In the genomic region with DNA sequence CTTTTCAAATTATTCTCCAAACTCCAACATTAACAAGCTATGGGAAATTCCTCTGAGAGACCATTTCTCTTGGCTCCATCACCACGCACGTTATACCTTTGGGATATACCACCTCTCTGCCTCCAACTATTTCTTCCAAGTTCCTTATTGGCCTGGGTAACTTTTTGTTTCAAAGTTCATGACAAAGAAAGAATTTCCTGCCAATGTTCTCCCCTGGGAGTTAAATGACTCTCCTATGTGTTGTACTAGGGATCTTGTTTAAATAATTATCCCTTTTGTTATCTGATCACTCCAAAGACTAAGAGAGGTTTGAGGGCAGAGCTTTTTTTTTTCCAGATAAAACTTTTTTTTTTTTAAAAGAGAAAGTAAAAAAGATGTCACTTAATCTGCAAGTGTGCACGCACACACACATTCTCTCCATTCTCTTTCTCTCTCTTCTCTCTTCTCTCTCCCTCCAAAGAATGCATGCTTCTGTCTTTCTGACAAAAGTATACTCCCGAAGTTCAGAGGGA, we compare ENCODE assay signal across 18 mouse cellular contexts. TPM values are rescaled to one million over a fixed set of nuclear protein-coding genes. Genes with fewer than 3 reads are reported as not detected.
DNase-seq lines count a peak whose midpoint lies in the region; ATAC-seq and TF ChIP-seq lines count a peak whose summit lies in the region.
"Had no signal": no experiment of that assay in that cellular context is flagged by ENCODE, and none has a peak within 500 bp of the region (broad histone marks: within the 10 kb centered on the region; RNA-seq: fewer than 3 reads in every experiment).

No protein-coding gene starts in this region.

- H3K4me2 ChIP-seq in CH12.LX (ENCODE audit: insufficient read depth, low read depth, poor library complexity, severe bottlenecking) = peak overlapping the region; percentile 47; the same call in 1 of the 2 replicates
- H3K4me2 ChIP-seq: embryonic facial prominence, embryonic 12.5 days; hindbrain, embryonic 15.5 days; lung, embryonic 14.5 days; neural tube, embryonic 13.5 days had no signal

- TF ChIP-seq POLR2A in kidney, adult 2 months (IDR thresholded peaks at IDR 0.05; ENCODE audit: low read depth, low read length) = no peak
- TF ChIP-seq POLR2A in CH12.LX (IDR thresholded peaks at IDR 0.05; ENCODE audit: low read depth, low read length) = no peak

- TF ChIP-seq CTCF in gastrocnemius, adult 2 months (IDR thresholded peaks at IDR 0.05) = no peak
- TF ChIP-seq CTCF in kidney, adult 2 months (conservative IDR thresholded peaks at IDR 0.05; ENCODE audit: insufficient read depth, insufficient read length, low read depth, low read length) = no peak
- TF ChIP-seq CTCF in CH12.LX (conservative IDR thresholded peaks at IDR 0.05 in 1 of 2, IDR thresholded peaks at IDR 0.05 in 1 of 2; ENCODE audit: low read depth in 2 of 2, low read length in 2 of 2) = no peak

- H3K9ac ChIP-seq in CH12.LX (ENCODE audit: insufficient read depth, low read depth) = no peak overlapping the region
- H3K9ac ChIP-seq: embryonic facial prominence, embryonic 12.5 days; hindbrain, embryonic 15.5 days; lung, embryonic 14.5 days; neural tube, embryonic 13.5 days had no signal

- intact Hi-C loops in gastrocnemius, adult 2 months (cut with DNase I) = no loop called here

- no peak for TF ChIP-seq RAD21 in CH12.LX (IDR thresholded peaks at IDR 0.05; ENCODE audit: low read depth, low read length)

- H3K4me3 ChIP-seq in gastrocnemius, adult 2 months = peak overlapping the region; percentile 56
- no peak overlapping the region for H3K4me3 ChIP-seq in kidney, adult 2 months (ENCODE audit: insufficient read depth, low read depth, low read length)
- H3K4me3 ChIP-seq in CH12.LX (replicated peaks in 1 of 3; ENCODE audit: low read depth in 2 of 3, low read length in 2 of 3, poor library complexity in 1 of 3) = no peak overlapping the region
- H3K4me3 ChIP-seq: embryonic facial prominence, embryonic 12.5 days; forebrain, embryonic 10.5 days; hindbrain, embryonic 15.5 days; layer of hippocampus, adult 2 months; neural tube, embryonic 13.5 days had no signal

- in situ Hi-C loops in CH12.LX (cut with MboI; ENCODE audit: low pct_ligation_motif_present, low pct_unique_long_range_greater_than_20kb, low sequenced_read_pairs) = no loop called here

- H3K27ac ChIP-seq in gastrocnemius, adult 2 months = peak overlapping the region; percentile 86
- H3K27ac ChIP-seq in kidney, adult 2 months (ENCODE audit: insufficient read depth, low read depth, low read length) = no peak overlapping the region; the same call in 1 of the 2 replicates
- no peak overlapping the region for H3K27ac ChIP-seq in CH12.LX (ENCODE audit: insufficient read depth, low read depth)
- H3K27ac ChIP-seq: embryonic facial prominence, embryonic 12.5 days; forebrain, embryonic 10.5 days; hindbrain, embryonic 15.5 days; layer of hippocampus, adult 2 months; neural tube, embryonic 13.5 days had no signal

- no peak for TF ChIP-seq EP300 in CH12.LX (IDR thresholded peaks at IDR 0.05; ENCODE audit: low read length)

- WGBS in kidney, adult 2 months = 52% methylated on average over 4 of the region's 4 CpGs

- dilution Hi-C loops in CH12.LX (cut with MboI; ENCODE audit: extremely low pct_ligation_motif_present, extremely low pct_unique_long_range_greater_than_20kb, low sequenced_read_pairs) = no loop called here

- peaks cover 2% of the 10 kb centered on the region; the same call in 1 of the 2 replicates for H3K36me3 ChIP-seq in kidney, adult 2 months (ENCODE audit: control insufficient read depth, insufficient read depth, low read length)
- peaks cover 0 to 13% of the 10 kb centered on the region in 2 experiments for H3K36me3 ChIP-seq in CH12.LX (replicated peaks in 1 of 2; ENCODE audit: control insufficient read depth in 1 of 2, insufficient read depth in 1 of 2, low read length in 1 of 2)
- H3K36me3 ChIP-seq: hindbrain, embryonic 15.5 days; neural tube, embryonic 13.5 days had no signal

- peaks cover 2% of the 10 kb centered on the region; the same call in 1 of the 2 replicates for H3K4me1 ChIP-seq in kidney, adult 2 months (ENCODE audit: control insufficient read depth, insufficient read depth, low read length)
- H3K4me1 ChIP-seq in CH12.LX (ENCODE audit: control insufficient read depth in 1 of 2, insufficient read depth in 2 of 2) = peaks cover 3 to 14% of the 10 kb centered on the region in 2 experiments; a peak in 3 of 4 replicates
- H3K4me1 ChIP-seq: embryonic facial prominence, embryonic 12.5 days; forebrain, embryonic 10.5 days; hindbrain, embryonic 15.5 days had no signal

- DNase-seq in gastrocnemius, adult 2 months = no peak
- DNase-seq in gastrocnemius, postnatal 10 days = no peak
- DNase-seq in kidney, adult 2 months = peak; percentile 51
- DNase-seq in kidney, postnatal 4 days = no peak
- no peak for DNase-seq in CH12.LX (ENCODE audit: extremely low read depth)
- DNase-seq in frontal cortex, postnatal 36 days (ENCODE audit: low spot score in 2 of 2) = no peak
- DNase-seq: cerebellum, adult 11 months; lung, embryonic 14.5 days; right cerebral cortex, postnatal 25 days; thymus, adult 2 months had no signal

- no peaks in the 10 kb centered on the region for H3K27me3 ChIP-seq in kidney, adult 2 months (replicated peaks; ENCODE audit: control insufficient read depth, insufficient read depth, low read length)
- no peaks in the 10 kb centered on the region for H3K27me3 ChIP-seq in CH12.LX (replicated peaks)
- H3K27me3 ChIP-seq: embryonic facial prominence, embryonic 12.5 days; hindbrain, embryonic 15.5 days; neural tube, embryonic 13.5 days had no signal

- peaks cover 22% of the 10 kb centered on the region for H3K79me2 ChIP-seq in CH12.LX (replicated peaks; ENCODE audit: control insufficient read depth, extremely low read depth, insufficient read depth, poor library complexity, severe bottlenecking)

- 0 out of 2 replicates have a peak, but pooled peaks have one; percentile 22 for ATAC-seq in common myeloid progenitor, adult 5-6 weeks (replicated peaks; ENCODE audit: low read depth, poor library complexity, severe bottlenecking)
- no peak for ATAC-seq in activated CD4-positive, CD25-positive, alpha-beta regulatory T cell, adult 4 months

- no peaks in the 10 kb centered on the region for H3K9me3 ChIP-seq in CH12.LX (replicated peaks; ENCODE audit: low read length)
- H3K9me3 ChIP-seq: embryonic facial prominence, embryonic 12.5 days; forebrain, embryonic 10.5 days; G1E; hindbrain, embryonic 15.5 days; neural tube, embryonic 13.5 days had no signal

TF ChIP-seq in CH12.LX, 34 proteins besides CTCF, POLR2A, EP300 and RAD21:
- peak; percentile 70 for TF ChIP-seq ZNF384 (IDR thresholded peaks at IDR 0.05; ENCODE audit: low read depth, low read length)
- TF ChIP-seq USF2 (conservative IDR thresholded peaks at IDR 0.05; ENCODE audit: low read depth, low read length) = no peak

RNA-seq across cellular contexts. Expression of a gene that starts 25.8 kb away (rescaled TPM):
- 10 to 100 TPM; 43.9 to 46.9 TPM for total RNA-seq in gastrocnemius, adult 2 months (2021)
- 10 to 100 TPM; 34.7 to 44.0 TPM for total RNA-seq in gastrocnemius, postnatal 10 days (2021)
- polyA plus RNA-seq in kidney, adult 2 months (2012; rRNA removed) = 12.7 and 13.6 TPM in 2 replicates
- total RNA-seq in CH12.LX (2012; rRNA removed) = 39.5 and 43.6 TPM in 2 replicates
- total RNA-seq in CH12.LX (2014; rRNA removed) = 54.3 and 66.1 TPM in 2 replicates
- 49.2 and 51.9 TPM in 2 replicates for polyA plus RNA-seq in CH12.LX (2012; ENCODE audit: insufficient read length, low read depth)
- 99.1 and 100 TPM in 2 replicates for total RNA-seq in common myeloid progenitor, adult 5-6 weeks (2017)
- polyA plus RNA-seq in activated CD4-positive, CD25-positive, alpha-beta regulatory T cell, adult 4 months (2017; shearing (Covaris generic)) = 10 to 100 TPM; 11.3 to 12.7 TPM
